Mouse (Mus musculus): ENCODE measurements around the gene Enthd1. TPM values are rescaled to one million over a fixed set of nuclear protein-coding genes. Genes with fewer than 3 reads are reported as not detected.
A peak's percentile ranks its signal among the peaks of the same experiment; 100 is the strongest.

Enthd1 gene
- polyA plus RNA-seq, 1 experiment from 2014 or later, result not detected

- Histone ChIP-seq H3K27ac (replicated peaks; ENCODE audit: low read depth, low read length) (no peak overlapping the region), H3K9me3 (ENCODE audit: control insufficient read depth, low read length) (no peaks in the 10 kb centered on the region), H3K4me3 (replicated peaks; ENCODE audit: low read depth, low read length) (no peak overlapping the region), H3K36me3 (ENCODE audit: control insufficient read depth, insufficient read depth, low read length) (no peaks in the 10 kb centered on the region), H3K4me2 (ENCODE audit: low read length) (no peak overlapping the region), H3K4me1 (ENCODE audit: control insufficient read depth, insufficient read depth, low read length) (no peaks in the 10 kb centered on the region), H3K9ac (replicated peaks; ENCODE audit: low read length) (no peak overlapping the region), H3K27me3 (ENCODE audit: control insufficient read depth, insufficient read depth, low read length) (no peaks in the 10 kb centered on the region)
- DNase-seq (no peak), ATAC-seq (ENCODE audit: low FRiP score, low TSS enrichment) (no peak)
- WGBS, result 73% methylated on average over 6 of the region's 6 CpGs
Measured at GRCm38 (mm10) chr15:80454486-80454885, 110.5 kb downstream of the Enthd1 start.

GRCm38 (mm10) chr15:80452425-80452824, 112.5 kb downstream of the Enthd1 start:
- Histone ChIP-seq H3K9ac (replicated peaks; ENCODE audit: low read length) (no peak overlapping the region), H3K4me3 (replicated peaks; ENCODE audit: low read depth, low read length) (no peak overlapping the region), H3K4me1 (ENCODE audit: control insufficient read depth, insufficient read depth, low read length) (no peaks in the 10 kb centered on the region), H3K36me3 (ENCODE audit: control insufficient read depth, insufficient read depth, low read length) (no peaks in the 10 kb centered on the region), H3K27ac (replicated peaks; ENCODE audit: low read depth, low read length) (no peak overlapping the region), H3K9me3 (ENCODE audit: control insufficient read depth, low read length) (no peaks in the 10 kb centered on the region), H3K27me3 (ENCODE audit: control insufficient read depth, insufficient read depth, low read length) (no peaks in the 10 kb centered on the region), H3K4me2 (ENCODE audit: low read length) (no peak overlapping the region)
- 38% methylated on average over 16 of the region's 16 CpGs for WGBS
- ATAC-seq (ENCODE audit: low FRiP score, low TSS enrichment) (no peak), DNase-seq (no peak)

GRCm38 (mm10) chr15:80445956-80446687, 118.8 kb downstream of the Enthd1 start:
- no peak overlapping the region for H3K27ac ChIP-seq (replicated peaks; ENCODE audit: low read depth, low read length)
- no peaks in the 10 kb centered on the region for H3K36me3 ChIP-seq (ENCODE audit: control insufficient read depth, insufficient read depth, low read length)
- WGBS, result 83% methylated on average over 15 of the region's 15 CpGs
- H3K9ac ChIP-seq (replicated peaks; ENCODE audit: low read length), result no peak overlapping the region
- H3K27me3 ChIP-seq (ENCODE audit: control insufficient read depth, insufficient read depth, low read length), result no peaks in the 10 kb centered on the region
- ATAC-seq (ENCODE audit: low FRiP score, low TSS enrichment) (no peak), DNase-seq (no peak)
- H3K4me3 ChIP-seq (replicated peaks; ENCODE audit: low read depth, low read length), result no peak overlapping the region
- H3K4me2 ChIP-seq (ENCODE audit: low read length), result no peak overlapping the region
- H3K4me1 ChIP-seq (ENCODE audit: control insufficient read depth, insufficient read depth, low read length), result no peaks in the 10 kb centered on the region
- no peaks in the 10 kb centered on the region for H3K9me3 ChIP-seq (ENCODE audit: control insufficient read depth, low read length)

GRCm38 (mm10) chr15:80440195-80440594, 124.8 kb downstream of the Enthd1 start:
- H3K9me3 ChIP-seq (ENCODE audit: control insufficient read depth, low read length), result no peaks in the 10 kb centered on the region
- DNase-seq, result no peak
- WGBS, result 86% methylated on average over 6 of the region's 6 CpGs
- no peak overlapping the region for H3K4me2 ChIP-seq (ENCODE audit: low read length)
- H3K27me3 ChIP-seq (ENCODE audit: control insufficient read depth, insufficient read depth, low read length), result no peaks in the 10 kb centered on the region
- ATAC-seq (ENCODE audit: low FRiP score, low TSS enrichment), result no peak
- no peak overlapping the region for H3K9ac ChIP-seq (replicated peaks; ENCODE audit: low read length)
- H3K4me1 ChIP-seq (ENCODE audit: control insufficient read depth, insufficient read depth, low read length), result no peaks in the 10 kb centered on the region; the same call in 1 of the 2 replicates
- H3K4me3 ChIP-seq (replicated peaks; ENCODE audit: low read depth, low read length), result no peak overlapping the region
- H3K27ac ChIP-seq (replicated peaks; ENCODE audit: low read depth, low read length), result no peak overlapping the region
- no peaks in the 10 kb centered on the region for H3K36me3 ChIP-seq (ENCODE audit: control insufficient read depth, insufficient read depth, low read length)

- 73% methylated on average over 9 of the region's 9 CpGs for WGBS
- DNase-seq (no peak), ATAC-seq (ENCODE audit: low FRiP score, low TSS enrichment) (no peak)
- no peak overlapping the region for H3K9ac ChIP-seq (replicated peaks; ENCODE audit: low read length)
- H3K36me3 ChIP-seq (ENCODE audit: control insufficient read depth, insufficient read depth, low read length), result no peaks in the 10 kb centered on the region
- H3K4me1 ChIP-seq (ENCODE audit: control insufficient read depth, insufficient read depth, low read length), result no peaks in the 10 kb centered on the region; the same call in 1 of the 2 replicates
- H3K9me3 ChIP-seq (ENCODE audit: control insufficient read depth, low read length), result no peaks in the 10 kb centered on the region
- H3K4me3 ChIP-seq (replicated peaks; ENCODE audit: low read depth, low read length), result no peak overlapping the region
- H3K27ac ChIP-seq (replicated peaks; ENCODE audit: low read depth, low read length), result 0 out of 2 replicates have a peak overlapping the region, but pooled peaks have one; percentile 1
- H3K27me3 ChIP-seq (ENCODE audit: control insufficient read depth, insufficient read depth, low read length), result no peaks in the 10 kb centered on the region
- H3K4me2 ChIP-seq (ENCODE audit: low read length), result no peak overlapping the region
Measured at GRCm38 (mm10) chr15:80438423-80438822, 126.5 kb downstream of the Enthd1 start.

- ATAC-seq (ENCODE audit: low FRiP score, low TSS enrichment) (no peak), DNase-seq (no peak)
- Histone ChIP-seq H3K4me1 (ENCODE audit: control insufficient read depth, insufficient read depth, low read length) (no peaks in the 10 kb centered on the region; the same call in 1 of the 2 replicates), H3K27ac (replicated peaks; ENCODE audit: low read depth, low read length) (0 out of 2 replicates have a peak overlapping the region, but pooled peaks have one; percentile 1), H3K27me3 (ENCODE audit: control insufficient read depth, insufficient read depth, low read length) (no peaks in the 10 kb centered on the region), H3K4me2 (ENCODE audit: low read length) (no peak overlapping the region), H3K9ac (replicated peaks; ENCODE audit: low read length) (no peak overlapping the region), H3K9me3 (ENCODE audit: control insufficient read depth, low read length) (no peaks in the 10 kb centered on the region), H3K4me3 (replicated peaks; ENCODE audit: low read depth, low read length) (no peak overlapping the region), H3K36me3 (ENCODE audit: control insufficient read depth, insufficient read depth, low read length) (no peaks in the 10 kb centered on the region)
- 40% methylated on average over 9 of the region's 9 CpGs for WGBS
Measured at GRCm38 (mm10) chr15:80437996-80438395, 127.0 kb downstream of the Enthd1 start.

GRCm38 (mm10) chr15:80436961-80437360, 128.0 kb downstream of the Enthd1 start:
- Histone ChIP-seq H3K9ac (replicated peaks; ENCODE audit: low read length) (no peak overlapping the region), H3K4me3 (replicated peaks; ENCODE audit: low read depth, low read length) (no peak overlapping the region), H3K36me3 (ENCODE audit: control insufficient read depth, insufficient read depth, low read length) (no peaks in the 10 kb centered on the region), H3K27me3 (ENCODE audit: control insufficient read depth, insufficient read depth, low read length) (no peaks in the 10 kb centered on the region), H3K27ac (replicated peaks; ENCODE audit: low read depth, low read length) (no peak overlapping the region), H3K4me1 (ENCODE audit: control insufficient read depth, insufficient read depth, low read length) (no peaks in the 10 kb centered on the region; the same call in 1 of the 2 replicates), H3K4me2 (ENCODE audit: low read length) (no peak overlapping the region), H3K9me3 (ENCODE audit: control insufficient read depth, low read length) (no peaks in the 10 kb centered on the region)
- WGBS, result 87% methylated on average over 5 of the region's 5 CpGs
- DNase-seq, result no peak
- no peak for ATAC-seq (ENCODE audit: low FRiP score, low TSS enrichment)

GRCm38 (mm10) chr15:80430324-80430723, 134.6 kb downstream of the Enthd1 start:
- 58% methylated on average over 11 of the region's 11 CpGs for WGBS
- no peaks in the 10 kb centered on the region for H3K4me1 ChIP-seq (ENCODE audit: control insufficient read depth, insufficient read depth, low read length)
- H3K4me2 ChIP-seq (ENCODE audit: low read length), result no peak overlapping the region
- no peaks in the 10 kb centered on the region for H3K36me3 ChIP-seq (ENCODE audit: control insufficient read depth, insufficient read depth, low read length)
- peak; percentile 68 for DNase-seq
- no peaks in the 10 kb centered on the region for H3K9me3 ChIP-seq (ENCODE audit: control insufficient read depth, low read length)
- no peak for ATAC-seq (ENCODE audit: low FRiP score, low TSS enrichment)
- 0 out of 2 replicates have a peak overlapping the region, but pooled peaks have one; percentile 32 for H3K27ac ChIP-seq (replicated peaks; ENCODE audit: low read depth, low read length)
- no peak overlapping the region for H3K9ac ChIP-seq (replicated peaks; ENCODE audit: low read length)
- H3K27me3 ChIP-seq (ENCODE audit: control insufficient read depth, insufficient read depth, low read length), result no peaks in the 10 kb centered on the region
- no peak overlapping the region for H3K4me3 ChIP-seq (replicated peaks; ENCODE audit: low read depth, low read length)

- H3K4me3 ChIP-seq (replicated peaks; ENCODE audit: low read depth, low read length), result no peak overlapping the region
- no peaks in the 10 kb centered on the region for H3K9me3 ChIP-seq (ENCODE audit: control insufficient read depth, low read length)
- H3K27me3 ChIP-seq (ENCODE audit: control insufficient read depth, insufficient read depth, low read length), result no peaks in the 10 kb centered on the region
- H3K9ac ChIP-seq (replicated peaks; ENCODE audit: low read length), result no peak overlapping the region
- H3K4me2 ChIP-seq (ENCODE audit: low read length), result no peak overlapping the region
- DNase-seq (no peak), ATAC-seq (ENCODE audit: low FRiP score, low TSS enrichment) (no peak)
- no peaks in the 10 kb centered on the region for H3K36me3 ChIP-seq (ENCODE audit: control insufficient read depth, insufficient read depth, low read length)
- H3K27ac ChIP-seq (replicated peaks; ENCODE audit: low read depth, low read length), result no peak overlapping the region
- H3K4me1 ChIP-seq (ENCODE audit: control insufficient read depth, insufficient read depth, low read length), result 0 out of 2 replicates have a peak, but pooled peaks cover 3% of the 10 kb centered on the region
- 72% methylated on average over 2 of the region's 2 CpGs for WGBS
Measured at GRCm38 (mm10) chr15:80418146-80418545, 146.8 kb downstream of the Enthd1 start.
